Mouse (Mus musculus) neural tube, embryonic 10.5 days (tissue): ENCODE results near the gene Clcn5.
A peak's percentile ranks its signal among the peaks of the same experiment; 100 is the strongest.

Experiments
- DNase-seq: peaks from one replicate; pipeline ENCODE4 v3.0.0-alpha.2; 2017; ENCODE audit warnings: low spot score; ENCODE audit errors: extremely low spot score

Gene Clcn5

GRCm38 (mm10) chrX:7197833-7198232 lies 121.3 kb downstream of the Clcn5 start:
- no peak for DNase-seq

GRCm38 (mm10) chrX:7190816-7191215 lies 128.3 kb downstream of the Clcn5 start:
- no peak for DNase-seq

- DNase-seq, result peak; percentile 60
Measured at GRCm38 (mm10) chrX:7188311-7188807, 130.8 kb downstream of the Clcn5 start.

- DNase-seq, result peak; percentile 29
Measured at GRCm38 (mm10) chrX:7187455-7188310, 131.5 kb downstream of the Clcn5 start.

GRCm38 (mm10) chrX:7170156-7170555 lies 149.0 kb downstream of the Clcn5 start:
- DNase-seq, result no peak

GRCm38 (mm10) chrX:7168799-7169198 lies 150.4 kb downstream of the Clcn5 start:
- no peak for DNase-seq

- no peak for DNase-seq
Measured at GRCm38 (mm10) chrX:7157976-7158375, 161.2 kb downstream of the Clcn5 start.

- no peak for DNase-seq
Measured at GRCm38 (mm10) chrX:7156026-7156732, 163.0 kb downstream of the Clcn5 start.

- no peak for DNase-seq
Measured at GRCm38 (mm10) chrX:7150129-7150528, 169.0 kb downstream of the Clcn5 start.

- DNase-seq, result no peak
Measured at GRCm38 (mm10) chrX:7146156-7146555, 173.0 kb downstream of the Clcn5 start.

GRCm38 (mm10) chrX:7121618-7122280 lies 197.4 kb downstream of the Clcn5 start:
- DNase-seq, result no peak

- DNase-seq, result no peak
Measured at GRCm38 (mm10) chrX:7114885-7115284, 204.3 kb downstream of the Clcn5 start.
